ENCODE assay signal across 27 mouse cellular contexts in the genomic region with DNA sequence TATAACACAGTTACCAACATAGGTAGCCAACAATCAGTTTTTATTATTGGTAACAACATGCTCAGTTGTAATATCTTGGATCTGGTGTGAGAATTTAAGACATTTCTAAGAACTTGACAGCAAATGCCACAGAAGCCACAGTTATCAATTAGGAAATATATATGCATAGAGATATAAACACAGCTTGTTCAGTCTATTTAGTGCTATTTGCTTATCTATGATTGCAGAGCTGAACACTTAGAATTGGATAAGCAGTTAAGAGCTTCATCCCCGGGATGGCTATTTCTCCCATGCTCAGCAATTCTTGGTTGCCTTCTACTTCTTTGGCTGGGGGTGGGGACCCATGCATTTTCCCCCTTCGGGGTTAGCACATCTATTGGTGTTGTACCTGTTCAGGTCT.
DNase-seq lines count a peak whose midpoint lies in the region; ATAC-seq and TF ChIP-seq lines count a peak whose summit lies in the region.
"Had no signal": no experiment of that assay in that cellular context is flagged by ENCODE, and none has a peak within 500 bp of the region (broad histone marks: within the 10 kb centered on the region; RNA-seq: fewer than 3 reads in every experiment).

No protein-coding gene starts in this region.

- 19% methylated on average over 2 of the region's 2 CpGs for WGBS in liver, embryonic 14.5 days (ENCODE audit: insufficient replicate concordance)
- WGBS in liver, postnatal 0 days (ENCODE audit: insufficient replicate concordance), result 48% methylated on average over 2 of the region's 2 CpGs

- no peak overlapping the region for H3K9ac ChIP-seq in liver, embryonic 14.5 days (replicated peaks)
- H3K9ac ChIP-seq in liver, postnatal 0 days (replicated peaks), result no peak overlapping the region
- H3K9ac ChIP-seq: forebrain, embryonic 13.5 days; heart, embryonic 13.5 days; hindbrain, embryonic 14.5 days had no signal

- peak in 2 of 3 experiments; percentile 1 to 5 for DNase-seq in liver, embryonic 14.5 days (ENCODE audit: low read depth in 3 of 3, low spot score in 3 of 3)
- no peak for DNase-seq in liver, postnatal 0 days
- DNase-seq in MEL-GATA-1-ER (ENCODE audit: extremely low read depth, low read depth), result peak; percentile 6
- no peak for DNase-seq in heart, adult 9 months (ENCODE audit: low spot score in 2 of 2)
- no peak for DNase-seq in cerebellum, postnatal 4 days (ENCODE audit: low spot score in 2 of 2)
- DNase-seq: adrenal gland, adult 2 months; adrenal gland, postnatal 14 days; cerebellum, adult 2 months; cerebellum, adult 9-11 months; cerebellum, postnatal 25 days; gastrocnemius, postnatal 10 days; gastrocnemius, postnatal 36 days; heart, adult 11 months; heart, postnatal 14 days; heart, postnatal 4 days had no signal

- no peak for TF ChIP-seq CTCF in liver, embryonic 14.5 days (IDR thresholded peaks at IDR 0.05; ENCODE audit: low read depth)
- TF ChIP-seq CTCF in liver, postnatal 0 days (IDR thresholded peaks at IDR 0.05; ENCODE audit: low read depth), result no peak

- no peak overlapping the region for H3K4me3 ChIP-seq in liver, embryonic 14.5 days (ENCODE audit: insufficient read depth in 1 of 2, low read depth in 2 of 2, low read length in 2 of 2)
- H3K4me3 ChIP-seq in liver, postnatal 0 days (ENCODE audit: low read depth, low read length), result no peak overlapping the region
- H3K4me3 ChIP-seq: forebrain, embryonic 10.5 days; forebrain, embryonic 13.5 days; heart, embryonic 10.5 days; heart, embryonic 13.5 days had no signal

- no peak overlapping the region for H3K27ac ChIP-seq in liver, embryonic 14.5 days
- H3K27ac ChIP-seq in liver, postnatal 0 days (ENCODE audit: low read depth), result no peak overlapping the region
- H3K27ac ChIP-seq: forebrain, embryonic 10.5 days; forebrain, embryonic 13.5 days; heart, embryonic 10.5 days; heart, embryonic 13.5 days; hindbrain, embryonic 14.5 days; hindbrain, postnatal 0 days had no signal

- no peaks in the 10 kb centered on the region for H3K9me3 ChIP-seq in liver, embryonic 14.5 days (ENCODE audit: control insufficient read depth, low read length)
- no peaks in the 10 kb centered on the region for H3K9me3 ChIP-seq in liver, postnatal 0 days (ENCODE audit: low read length)
- H3K9me3 ChIP-seq: forebrain, embryonic 10.5 days; forebrain, embryonic 13.5 days; heart, embryonic 10.5 days; heart, embryonic 13.5 days had no signal

- no peak for ATAC-seq in liver, embryonic 14.5 days (ENCODE audit: insufficient read depth)
- ATAC-seq in liver, postnatal 0 days, result no peak
- 0 out of 2 replicates have a peak, but pooled peaks have one; percentile 11 for ATAC-seq in common myeloid progenitor, adult 5-6 weeks (replicated peaks; ENCODE audit: low read depth, poor library complexity, severe bottlenecking)
- no peak for ATAC-seq in granulocyte monocyte progenitor cell, adult 5-6 weeks (replicated peaks; ENCODE audit: poor library complexity, severe bottlenecking)
- ATAC-seq: CD4-positive, CD25-positive, alpha-beta regulatory T cell, adult 4 months; forebrain, embryonic 13.5 days; forebrain, embryonic 16.5 days; hindbrain, postnatal 0 days; inflammation-experienced regulatory T-cells, adult 6 months; intestine, embryonic 16.5 days had no signal

- no peak overlapping the region for H3K4me2 ChIP-seq in liver, embryonic 14.5 days (ENCODE audit: low read depth)
- H3K4me2 ChIP-seq in liver, postnatal 0 days (ENCODE audit: low read depth, low read length), result no peak overlapping the region
- H3K4me2 ChIP-seq: forebrain, embryonic 13.5 days; heart, embryonic 13.5 days; hindbrain, embryonic 14.5 days had no signal

- H3K27me3 ChIP-seq in liver, embryonic 14.5 days (ENCODE audit: control insufficient read depth, insufficient read depth, low read length), result no peaks in the 10 kb centered on the region
- no peaks in the 10 kb centered on the region for H3K27me3 ChIP-seq in liver, postnatal 0 days (ENCODE audit: insufficient read depth, low read length)
- H3K27me3 ChIP-seq: forebrain, embryonic 13.5 days; heart, embryonic 13.5 days had no signal

- H3K36me3 ChIP-seq in liver, embryonic 14.5 days (replicated peaks; ENCODE audit: control insufficient read depth, insufficient read depth, low read depth), result no peaks in the 10 kb centered on the region
- H3K36me3 ChIP-seq in liver, postnatal 0 days (replicated peaks; ENCODE audit: insufficient read depth, low read length), result no peaks in the 10 kb centered on the region
- H3K36me3 ChIP-seq: forebrain, embryonic 10.5 days; heart, embryonic 10.5 days; heart, embryonic 13.5 days had no signal

- peak; percentile 22; the same call in 1 of the 2 replicates for TF ChIP-seq EP300 in liver, embryonic 14.5 days (IDR thresholded peaks at IDR 0.05; ENCODE audit: low read depth)
- no peak for TF ChIP-seq EP300 in liver, postnatal 0 days (IDR thresholded peaks at IDR 0.05; ENCODE audit: low read depth)

- peaks cover 0 to 2% of the 10 kb centered on the region in 2 experiments; a peak in 1 of 4 replicates for H3K4me1 ChIP-seq in liver, embryonic 14.5 days (replicated peaks; ENCODE audit: control insufficient read depth in 2 of 2, insufficient read depth in 2 of 2, low read length in 1 of 2)
- H3K4me1 ChIP-seq in liver, postnatal 0 days (ENCODE audit: insufficient read depth), result no peaks in the 10 kb centered on the region
- H3K4me1 ChIP-seq: heart, embryonic 10.5 days; heart, embryonic 13.5 days had no signal

Comparison
In these comparisons a context has a peak if more than half of its experiments do, and no peak if none do; other contexts are left out.
1. DNase-seq: peak in liver, embryonic 14.5 days (2 of 3) and MEL-GATA-1-ER (single experiment); none in liver, postnatal 0 days (single experiment), heart, adult 9 months (0 of 2) and cerebellum, postnatal 4 days (0 of 2).